Mouse (Mus musculus): ENCODE results near the gene Pdk2. TPM values are rescaled to one million over a fixed set of nuclear protein-coding genes. Genes with fewer than 3 reads are reported as not detected.

Pdk2 gene
- polyA plus RNA-seq, 1 experiment from 2014 or later, result 61.5 TPM

DNA sequence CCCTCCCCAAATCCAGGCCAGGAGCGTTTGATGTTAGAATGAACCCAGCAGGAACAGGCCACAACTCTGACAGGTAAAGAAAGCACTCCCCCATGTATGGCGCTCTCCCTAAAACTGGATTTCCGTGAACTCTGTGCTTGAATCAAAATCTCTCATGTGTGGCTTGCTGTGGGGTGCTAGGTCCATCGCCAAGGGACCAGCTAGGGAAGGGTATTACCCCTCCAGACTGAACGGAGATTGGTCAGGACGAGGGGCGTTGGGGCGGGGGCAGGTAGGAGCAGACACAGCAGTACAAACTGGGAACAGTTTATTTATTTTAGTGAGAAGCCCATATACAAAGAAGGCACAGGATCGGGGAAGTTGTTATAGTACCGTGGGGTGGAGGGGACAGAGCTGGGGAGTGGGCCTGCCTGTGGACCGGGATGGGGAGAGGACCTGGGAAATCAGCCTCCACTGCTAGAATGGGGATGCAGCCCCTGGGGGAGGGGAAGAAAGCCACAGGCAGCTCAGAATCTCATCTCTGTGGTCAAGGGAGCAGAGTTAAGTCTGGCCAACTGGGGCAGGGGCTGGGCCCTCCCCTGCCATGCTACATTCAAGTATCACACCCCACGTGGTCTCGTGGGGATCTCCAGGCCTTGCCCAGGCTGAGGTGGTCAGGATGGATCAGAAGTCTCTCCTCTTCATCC is 3.2 kb upstream of the Pdk2 start:
- POLR2A ChIA-PET, result interaction anchor here (1.2 kb wide), 1 partner anchor 22 kb away, joined by 3 read pairs; no protein-coding TSS in a partner anchor
- TF ChIP-seq CTCF (IDR thresholded peaks at IDR 0.05), result no peak
- CTCF ChIA-PET, result interaction anchor here (1.1 kb wide), 1 partner anchor 60 kb away, joined by 3 read pairs; no protein-coding TSS in a partner anchor

DNA sequence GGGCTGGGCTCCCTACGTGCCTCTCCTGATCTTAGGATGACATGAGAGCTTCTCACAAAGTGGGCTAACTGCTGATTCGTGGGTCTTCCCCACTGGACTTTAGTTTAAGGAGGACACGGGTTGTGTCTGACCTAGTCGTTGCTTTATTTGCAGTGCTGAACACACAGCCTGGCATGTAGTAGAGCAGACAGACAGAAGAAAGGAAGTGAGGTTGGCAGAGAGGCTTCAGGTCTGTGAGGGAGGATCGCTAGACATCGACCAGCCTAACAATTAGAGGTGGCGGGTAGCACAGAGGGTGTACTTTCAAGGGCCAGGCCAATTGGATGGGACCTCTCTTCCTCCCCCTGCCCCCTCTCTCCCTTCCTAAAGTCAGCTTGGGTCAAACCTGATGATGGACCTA is 2.5 kb upstream of the Pdk2 start:
- CTCF ChIA-PET, result interaction anchor here (2.9 kb wide), 1 partner anchor 27 kb away, joined by 16 read pairs; no protein-coding TSS in a partner anchor
- no peaks in the 10 kb centered on the region for H3K27me3 ChIP-seq
- TF ChIP-seq CTCF (IDR thresholded peaks at IDR 0.05), result no peak
- DNase-seq (ENCODE audit: low read depth, low spot score), result no peak
- POLR2A ChIA-PET, result interaction anchor here (1.1 to 1.2 kb wide), 2 partner anchors 23 to 33 kb away, joined by 3 to 4 read pairs; partner anchors contain the start of gene Itga3
- in situ Hi-C loops (cut with MboI; ENCODE audit: low pct_unique_long_range_greater_than_20kb), result loop anchor here (5.0 to 10.0 kb wide), 3 partner anchors 64 to 211 kb away; partner anchors contain the start of gene Sgca
- no peak for ATAC-seq

More for the DNA sequence above, 3.2 kb upstream of the Pdk2 start:
- in situ Hi-C loops (cut with MboI; ENCODE audit: low pct_unique_long_range_greater_than_20kb), result loop anchor here (5.0 to 10.0 kb wide), 3 partner anchors 63 to 210 kb away; partner anchors contain the start of gene Sgca
- DNase-seq (ENCODE audit: low read depth, low spot score) (no peak), ATAC-seq (no peak)
- H3K27me3 ChIP-seq, result no peaks in the 10 kb centered on the region

DNA sequence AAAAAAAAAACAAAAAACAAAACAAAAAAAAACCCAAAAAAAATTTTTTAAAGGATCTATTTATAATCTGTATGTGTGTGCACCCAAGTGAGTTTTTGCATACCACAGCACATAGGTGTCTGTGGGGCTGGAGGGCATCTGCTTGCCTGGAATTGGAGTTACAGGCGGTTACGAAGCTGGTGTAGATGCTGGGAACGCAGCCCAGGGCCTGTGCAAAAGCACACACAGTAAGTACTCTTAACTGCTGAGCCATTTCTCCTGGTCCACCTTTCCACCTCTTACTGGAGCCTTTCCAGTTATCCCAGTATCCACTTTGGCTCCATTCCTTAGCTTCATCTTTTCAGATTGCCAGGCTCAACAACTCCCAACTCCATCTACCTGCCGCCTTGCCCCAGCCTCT is 1.9 kb upstream of the Pdk2 start:
- no peaks in the 10 kb centered on the region for H3K27me3 ChIP-seq
- in situ Hi-C loops (cut with MboI; ENCODE audit: low pct_unique_long_range_greater_than_20kb), result loop anchor here (5.0 to 10.0 kb wide), 3 partner anchors 64 to 212 kb away; partner anchors contain the start of gene Sgca
- DNase-seq (ENCODE audit: low read depth, low spot score) (no peak), ATAC-seq (no peak)
- POLR2A ChIA-PET, result interaction anchor here (1.1 to 1.2 kb wide), 2 partner anchors 24 to 33 kb away, joined by 3 to 4 read pairs; partner anchors contain the start of gene Itga3
- TF ChIP-seq CTCF (IDR thresholded peaks at IDR 0.05), result no peak
- CTCF ChIA-PET, result interaction anchor here (1.1 to 2.9 kb wide), 8 partner anchors 8 to 62 kb away, joined by 3 to 16 read pairs (median 6); no protein-coding TSS in a partner anchor

DNA sequence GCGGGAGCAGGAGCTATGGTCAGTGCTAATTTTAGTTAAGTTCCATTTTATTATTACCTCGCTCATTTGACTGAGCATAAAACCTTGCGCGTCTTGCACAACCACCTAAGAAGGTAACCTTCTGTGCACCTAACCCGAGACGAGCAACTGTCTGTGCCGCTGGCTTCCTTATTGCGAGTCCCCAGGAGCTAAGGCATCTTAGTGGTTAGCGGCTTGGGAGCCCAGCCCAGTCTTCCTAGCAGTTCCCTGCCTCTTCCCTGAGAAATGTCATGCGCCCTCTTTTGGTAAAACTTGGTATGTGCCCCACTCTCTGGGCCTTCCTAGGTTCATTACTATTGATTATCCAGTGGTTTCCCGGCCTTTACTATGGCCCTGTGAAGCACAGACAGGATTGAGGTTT is 942 bp upstream of the Pdk2 start:
- CTCF ChIA-PET, result interaction anchor here (0.7 to 2.9 kb wide), 16 partner anchors 9 to 75 kb away, joined by 3 to 16 read pairs (median 4); no protein-coding TSS in a partner anchor
- TF ChIP-seq CTCF (IDR thresholded peaks at IDR 0.05), result no peak
- DNase-seq (ENCODE audit: low read depth, low spot score) (no peak), ATAC-seq (peak; percentile 34)
- POLR2A ChIA-PET, result interaction anchor here (0.9 to 1.3 kb wide), 4 partner anchors 31 to 63 kb away, joined by 4 to 5 read pairs (median 4); partner anchors contain the start of gene Samd14
- in situ Hi-C loops (cut with MboI; ENCODE audit: low pct_unique_long_range_greater_than_20kb), result loop anchor here (5.0 to 10.0 kb wide), 3 partner anchors 65 to 213 kb away; partner anchors contain the start of gene Sgca
- no peaks in the 10 kb centered on the region for H3K27me3 ChIP-seq

DNA sequence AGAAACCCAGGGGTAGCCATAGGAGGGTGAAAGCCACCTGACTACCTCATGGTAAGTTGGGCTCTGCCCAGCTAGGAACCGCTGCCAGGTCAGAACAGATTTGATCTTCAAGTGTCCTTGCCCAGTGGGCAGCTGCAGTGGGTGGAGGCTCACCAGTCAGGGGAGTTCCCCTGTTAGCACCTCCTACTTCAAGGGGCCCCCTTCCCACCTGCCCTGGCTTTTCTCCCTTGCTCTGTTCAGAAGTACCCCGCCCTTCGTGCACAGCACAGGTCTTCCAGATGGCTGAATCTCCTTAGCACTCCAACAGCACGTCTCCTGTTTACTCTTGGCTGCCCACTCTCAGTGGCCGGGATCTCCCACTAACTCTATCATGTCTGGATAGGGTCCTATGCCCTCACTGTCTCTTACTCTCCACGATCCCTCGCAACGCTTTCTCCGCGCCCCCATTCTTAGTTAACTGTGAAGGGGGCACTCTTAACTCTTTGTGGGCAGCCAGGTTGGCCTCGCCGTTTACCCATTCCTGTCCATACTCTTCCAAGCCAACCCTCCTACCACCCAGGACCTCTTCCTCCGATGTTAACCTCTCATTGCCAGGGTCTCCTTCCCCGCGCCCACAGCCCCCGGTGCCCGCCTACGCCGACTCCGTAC is 539 bp downstream of the Pdk2 start:
- no peaks in the 10 kb centered on the region for H3K27me3 ChIP-seq
- DNase-seq (ENCODE audit: low read depth, low spot score) (peak; percentile 12), ATAC-seq (peak; percentile 13)
- ChIA-PET CTCF (interaction anchor here (1.0 to 2.0 kb wide), 5 partner anchors 13 to 63 kb away, joined by 3 to 8 read pairs (median 4); no protein-coding TSS in a partner anchor), POLR2A (interaction anchor here (0.9 to 1.3 kb wide), 3 partner anchors 31 to 51 kb away, joined by 4 to 6 read pairs (median 4); partner anchors contain the start of genes Ppp1r9b and Samd14)
- in situ Hi-C loops (cut with MboI; ENCODE audit: low pct_unique_long_range_greater_than_20kb), result loop anchor here (5.0 to 10.0 kb wide), 3 partner anchors 63 to 214 kb away; partner anchors contain the start of gene Sgca
- TF ChIP-seq CTCF (IDR thresholded peaks at IDR 0.05), result no peak

DNA sequence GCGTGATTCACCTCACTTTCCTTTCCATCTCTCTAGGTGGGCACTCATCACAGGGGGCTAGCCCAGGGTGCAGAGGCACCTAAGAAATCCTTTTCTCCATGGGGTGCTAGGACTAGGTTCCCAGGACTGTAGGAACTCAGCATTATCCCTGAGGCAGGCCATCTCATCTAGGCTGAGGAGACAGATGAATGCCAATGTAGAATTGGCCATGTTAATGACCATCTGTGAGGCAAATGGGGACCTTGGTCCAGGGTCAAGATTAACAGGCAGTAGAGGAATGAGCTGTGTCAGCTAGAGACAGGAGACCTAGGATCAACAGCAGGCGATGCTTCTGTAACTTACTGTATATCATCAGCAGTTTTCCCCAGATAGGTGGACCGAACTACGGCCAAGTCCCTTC is 1.4 kb downstream of the Pdk2 start:
- H3K27me3 ChIP-seq, result no peaks in the 10 kb centered on the region
- in situ Hi-C loops (cut with MboI; ENCODE audit: low pct_unique_long_range_greater_than_20kb), result loop anchor here (5.0 to 10.0 kb wide), 3 partner anchors 62 to 215 kb away; partner anchors contain the start of gene Sgca
- DNase-seq (ENCODE audit: low read depth, low spot score) (no peak), ATAC-seq (no peak)
- ChIA-PET POLR2A (interaction anchor here (0.6 to 1.3 kb wide), 2 partner anchors 29 to 50 kb away, joined by 3 to 6 read pairs; partner anchors contain the start of gene Ppp1r9b), CTCF (interaction anchor here (1.0 to 1.6 kb wide), 2 partner anchors 12 to 27 kb away, joined by 3 to 4 read pairs; no protein-coding TSS in a partner anchor)
- no peak for TF ChIP-seq CTCF (IDR thresholded peaks at IDR 0.05)

DNA sequence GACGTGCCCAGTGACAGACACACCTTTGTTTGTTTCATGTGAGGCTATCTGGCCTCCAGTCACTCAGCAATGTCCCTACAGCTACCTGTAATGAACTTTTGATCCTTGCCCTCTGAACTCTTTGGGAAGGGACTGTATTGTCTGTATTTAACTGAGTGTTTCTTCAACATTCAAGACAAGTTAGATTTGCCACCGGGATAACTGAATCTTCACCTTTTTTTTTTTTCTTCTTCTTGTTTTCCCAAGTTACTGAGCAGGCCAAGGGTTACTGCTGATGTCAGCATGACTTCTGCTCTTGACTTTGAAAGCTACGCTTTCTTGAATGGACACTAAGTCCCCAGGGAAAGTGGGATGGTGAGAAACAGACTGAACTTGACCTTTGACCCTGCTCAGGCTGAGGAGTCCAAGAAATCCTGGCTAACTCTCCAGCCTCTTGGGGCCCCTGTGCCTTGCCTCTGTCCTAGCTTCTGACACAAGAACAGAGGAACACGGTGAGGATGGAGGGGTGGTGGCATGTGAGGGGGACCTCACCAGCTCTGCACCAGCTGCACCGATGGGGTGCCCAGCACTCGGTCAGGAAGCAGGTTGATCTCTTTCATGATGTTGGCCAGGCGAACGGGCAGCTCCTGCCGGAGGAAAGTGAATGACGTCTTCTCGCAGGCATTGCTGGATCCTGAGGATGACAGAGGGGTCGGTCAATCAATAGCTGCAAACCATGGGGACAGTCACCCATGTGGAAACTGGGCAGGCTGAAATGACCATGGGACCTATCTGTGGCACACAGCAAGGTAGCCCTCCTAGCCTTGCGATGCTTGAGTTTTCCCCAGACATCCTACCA is 2.1 kb downstream of the Pdk2 start:
- DNase-seq (ENCODE audit: low read depth, low spot score), result no peak
- TF ChIP-seq CTCF (IDR thresholded peaks at IDR 0.05), result no peak

DNA sequence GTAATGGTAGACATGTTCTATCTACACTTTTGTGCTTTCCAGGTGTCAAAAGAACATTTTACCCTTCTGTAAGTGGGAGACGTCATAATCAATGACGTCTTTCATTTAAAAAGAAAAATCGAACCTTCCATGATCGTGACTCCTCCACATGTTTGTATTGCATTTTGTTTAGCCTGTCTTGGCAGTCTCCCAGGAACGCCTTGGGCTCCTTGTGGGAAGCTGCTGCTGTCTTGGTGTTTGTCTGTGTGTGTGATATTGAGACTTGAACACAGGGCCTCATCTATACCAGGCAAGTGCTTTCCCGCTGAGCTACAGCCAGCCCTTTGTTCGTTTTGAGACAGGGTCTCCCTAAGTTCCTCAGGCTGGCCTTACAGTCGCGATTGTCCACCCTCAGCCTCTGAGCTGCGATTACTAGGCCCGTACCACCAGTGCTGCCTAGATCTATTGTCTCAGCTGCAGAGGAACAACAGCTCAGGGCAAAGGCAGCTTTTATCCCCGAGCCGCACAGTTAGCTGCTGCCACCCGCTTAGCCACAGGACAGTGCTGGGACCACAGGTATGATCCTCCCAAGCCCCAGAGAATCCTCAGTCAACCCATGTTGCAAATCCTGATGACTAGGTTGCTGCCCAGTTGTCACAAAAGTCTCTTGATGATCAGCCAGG is 2.9 kb downstream of the Pdk2 start:
- POLR2A ChIA-PET, result interaction anchor here (1.2 kb wide), 1 partner anchor 27 kb away, joined by 4 read pairs; no protein-coding TSS in a partner anchor
- TF ChIP-seq CTCF (IDR thresholded peaks at IDR 0.05), result no peak
- CTCF ChIA-PET, result interaction anchor here (1.1 kb wide), 2 partner anchors 48 to 59 kb away, joined by 3 to 4 read pairs; no protein-coding TSS in a partner anchor
- no peak for ATAC-seq
- no peaks in the 10 kb centered on the region for H3K27me3 ChIP-seq
- no peak for DNase-seq (ENCODE audit: low read depth, low spot score)
- in situ Hi-C loops (cut with MboI; ENCODE audit: low pct_unique_long_range_greater_than_20kb), result no loop called here

More for the DNA sequence above, 2.1 kb downstream of the Pdk2 start:
- in situ Hi-C loops (cut with MboI; ENCODE audit: low pct_unique_long_range_greater_than_20kb), result no loop called here
- no peak for ATAC-seq
- CTCF ChIA-PET, result interaction anchor here (1.1 to 1.6 kb wide), 3 partner anchors 11 to 60 kb away, joined by 3 to 4 read pairs (median 4); no protein-coding TSS in a partner anchor
- POLR2A ChIA-PET, result interaction anchor here (0.5 to 1.3 kb wide), 5 partner anchors 28 to 69 kb away, joined by 3 to 6 read pairs (median 4); partner anchors contain the start of gene Ppp1r9b
- no peaks in the 10 kb centered on the region for H3K27me3 ChIP-seq

Data from Patski (cell line).